Mouse (Mus musculus): ENCODE results near the gene Akt1s1. TPM values are rescaled to one million over a fixed set of nuclear protein-coding genes. Genes with fewer than 3 reads are reported as not detected.

The Akt1s1 gene
- polyA plus RNA-seq, 1 experiment from 2014 or later = 29.1 TPM

DNA sequence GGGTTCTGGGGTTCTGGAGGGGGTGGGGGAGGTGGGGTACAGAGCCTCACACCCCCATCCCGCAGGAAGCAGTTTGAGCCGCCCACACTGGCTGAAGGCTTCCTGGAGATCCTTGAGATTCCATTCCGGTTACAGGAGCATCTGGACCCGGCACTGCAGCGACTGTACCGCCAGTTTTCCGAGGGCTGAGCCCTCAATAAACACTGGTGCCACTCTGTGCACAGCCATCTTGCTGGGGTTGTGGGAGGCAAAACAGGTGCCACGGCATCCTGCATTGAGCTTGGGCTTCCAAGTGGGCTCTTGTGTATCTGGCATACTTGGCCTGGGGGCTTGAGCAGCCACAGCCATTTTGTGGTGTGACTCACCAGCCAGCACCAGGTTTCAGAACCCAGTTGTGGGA, 13.6 kb downstream of the Akt1s1 start:
- WGBS (ENCODE audit: insufficient replicate concordance) = 87% methylated on average over 8 of the region's 8 CpGs
- H3K4me1 ChIP-seq (ENCODE audit: control insufficient read depth, low read depth, low read length) = peaks cover 44% of the 10 kb centered on the region
- H3K27ac ChIP-seq (ENCODE audit: low read length) = no peak overlapping the region
- no peaks in the 10 kb centered on the region for H3K27me3 ChIP-seq (ENCODE audit: control insufficient read depth, insufficient read depth, low read depth, low read length)
- H3K9ac ChIP-seq (ENCODE audit: low read depth, low read length) = no peak overlapping the region
- no peak overlapping the region for H3K4me2 ChIP-seq (ENCODE audit: low read depth, low read length)
- no peaks in the 10 kb centered on the region for H3K9me3 ChIP-seq (replicated peaks; ENCODE audit: control insufficient read depth, low read length)
- peaks cover 21% of the 10 kb centered on the region for H3K36me3 ChIP-seq (ENCODE audit: control insufficient read depth, insufficient read depth)
- no peak overlapping the region for H3K4me3 ChIP-seq (ENCODE audit: low read depth, low read length)
- ATAC-seq (ENCODE audit: low read depth) = no peak

DNA sequence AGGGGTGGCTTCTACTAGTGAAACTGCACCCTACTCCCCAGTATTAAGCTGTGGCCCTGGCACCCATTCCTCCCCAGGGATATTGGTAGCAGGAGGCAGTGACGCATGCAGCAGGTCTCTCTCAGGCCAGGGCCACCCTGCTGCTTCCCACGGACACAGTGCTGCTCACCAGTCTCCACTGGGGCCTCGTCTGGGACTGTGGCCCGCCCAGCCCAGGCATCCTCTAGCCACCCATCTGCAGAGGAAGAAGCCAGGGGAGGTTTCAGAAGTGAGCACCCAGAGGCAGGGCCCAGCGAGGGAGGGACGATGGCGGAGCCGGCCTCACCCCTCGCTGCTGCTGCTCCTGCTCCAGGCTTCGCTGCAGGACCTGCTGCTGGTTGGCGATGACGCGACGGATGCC, 14.4 kb downstream of the Akt1s1 start:
- peaks cover 21% of the 10 kb centered on the region for H3K36me3 ChIP-seq (ENCODE audit: control insufficient read depth, insufficient read depth)
- no peak for ATAC-seq (ENCODE audit: low read depth)
- H3K4me2 ChIP-seq (ENCODE audit: low read depth, low read length) = no peak overlapping the region
- no peak overlapping the region for H3K27ac ChIP-seq (ENCODE audit: low read length)
- no peaks in the 10 kb centered on the region for H3K27me3 ChIP-seq (ENCODE audit: control insufficient read depth, insufficient read depth, low read depth, low read length)
- no peak overlapping the region for H3K4me3 ChIP-seq (ENCODE audit: low read depth, low read length)
- WGBS (ENCODE audit: insufficient replicate concordance) = 89% methylated on average over 14 of the region's 14 CpGs
- H3K4me1 ChIP-seq (ENCODE audit: control insufficient read depth, low read depth, low read length) = peaks cover 41% of the 10 kb centered on the region
- no peaks in the 10 kb centered on the region for H3K9me3 ChIP-seq (replicated peaks; ENCODE audit: control insufficient read depth, low read length)
- H3K9ac ChIP-seq (ENCODE audit: low read depth, low read length) = no peak overlapping the region

DNA sequence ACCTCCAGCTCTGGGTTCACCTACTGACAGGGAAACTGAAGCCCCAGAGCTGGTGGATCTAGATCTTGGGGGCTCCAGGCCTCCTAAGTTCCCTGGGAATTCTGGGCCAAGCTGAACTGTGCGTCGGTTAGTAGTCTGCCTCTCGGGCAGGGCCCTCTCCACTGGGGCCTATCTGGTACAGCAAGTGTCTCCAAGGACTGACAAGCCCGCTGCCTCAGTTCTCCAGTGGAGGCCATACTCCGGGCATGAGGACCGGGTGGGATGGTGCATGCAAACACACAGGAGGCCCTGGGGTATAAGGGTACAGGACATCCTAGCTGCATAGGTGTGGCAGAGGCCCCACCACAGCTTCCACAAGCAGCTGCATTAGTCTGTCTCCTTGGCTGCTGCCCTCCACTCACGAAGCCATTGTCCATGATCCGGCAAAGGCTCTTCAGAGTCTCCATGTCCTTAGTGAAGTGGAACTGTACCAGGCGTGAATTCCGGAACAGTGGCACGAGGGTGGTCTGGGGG, 15.2 kb downstream of the Akt1s1 start:
- Histone ChIP-seq H3K27me3 (ENCODE audit: control insufficient read depth, insufficient read depth, low read depth, low read length) (no peaks in the 10 kb centered on the region), H3K4me2 (ENCODE audit: low read depth, low read length) (no peak overlapping the region)

DNA sequence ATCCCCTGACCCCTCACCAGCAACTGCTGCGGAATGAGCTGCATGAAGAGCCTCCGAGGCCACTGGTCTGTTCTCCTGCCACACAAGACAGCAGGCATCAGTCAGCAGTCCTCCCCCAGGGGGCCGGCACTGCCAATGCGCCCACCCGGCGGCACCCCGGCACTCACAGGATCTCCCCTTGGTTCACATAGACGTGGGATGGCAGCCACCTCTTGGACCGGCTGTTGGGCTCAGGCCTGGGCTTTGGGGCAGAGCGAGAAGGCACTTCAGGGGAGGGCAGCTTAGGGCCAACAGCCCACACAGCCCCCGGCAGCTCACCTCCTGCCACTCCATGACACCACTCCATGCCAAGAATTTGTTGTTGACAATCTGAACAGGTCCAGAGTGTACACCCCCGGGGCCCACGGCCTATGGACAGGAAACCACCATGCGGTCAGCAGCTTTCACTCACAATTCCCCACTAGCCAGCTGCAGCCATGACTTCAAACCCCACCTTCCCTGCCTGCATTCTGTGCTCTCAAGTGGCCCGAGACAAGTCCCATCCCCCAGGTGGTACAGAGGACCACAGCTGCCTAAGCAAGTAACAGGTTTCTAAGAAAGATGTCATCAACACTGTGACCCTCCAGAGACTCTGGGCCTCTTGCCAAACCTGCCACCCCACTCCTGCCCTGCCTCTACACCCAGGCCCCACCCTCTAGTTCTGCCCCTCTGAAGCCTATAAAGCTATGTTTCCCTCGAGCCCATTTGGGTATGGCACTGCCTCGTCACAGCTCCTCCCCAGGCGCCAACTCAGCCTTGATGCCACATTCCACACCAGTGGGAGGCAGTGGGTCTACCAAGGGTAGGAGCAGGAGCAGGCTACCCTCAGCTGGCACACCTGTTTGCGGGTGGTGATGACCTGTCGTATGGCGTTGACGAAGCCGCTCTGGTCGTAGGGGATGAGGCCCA, 16.1 kb downstream of the Akt1s1 start:
- Histone ChIP-seq H3K27ac (ENCODE audit: low read length) (no peak overlapping the region), H3K4me1 (ENCODE audit: control insufficient read depth, low read depth, low read length) (peaks cover 45% of the 10 kb centered on the region), H3K4me2 (ENCODE audit: low read depth, low read length) (no peak overlapping the region), H3K9me3 (replicated peaks; ENCODE audit: control insufficient read depth, low read length) (no peaks in the 10 kb centered on the region), H3K27me3 (ENCODE audit: control insufficient read depth, insufficient read depth, low read depth, low read length) (no peaks in the 10 kb centered on the region), H3K9ac (ENCODE audit: low read depth, low read length) (no peak overlapping the region), H3K4me3 (ENCODE audit: low read depth, low read length) (no peak overlapping the region), H3K36me3 (ENCODE audit: control insufficient read depth, insufficient read depth) (peaks cover 21% of the 10 kb centered on the region)
- 74% methylated on average over 24 of the region's 24 CpGs for WGBS (ENCODE audit: insufficient replicate concordance)
- no peak for ATAC-seq (ENCODE audit: low read depth)

More for the DNA sequence above, 15.2 kb downstream of the Akt1s1 start:
- H3K27ac ChIP-seq (ENCODE audit: low read length) = no peak overlapping the region
- peaks cover 44% of the 10 kb centered on the region for H3K4me1 ChIP-seq (ENCODE audit: control insufficient read depth, low read depth, low read length)
- peaks cover 21% of the 10 kb centered on the region for H3K36me3 ChIP-seq (ENCODE audit: control insufficient read depth, insufficient read depth)
- WGBS (ENCODE audit: insufficient replicate concordance) = 79% methylated on average over 11 of the region's 11 CpGs
- H3K9ac ChIP-seq (ENCODE audit: low read depth, low read length) = no peak overlapping the region
- H3K4me3 ChIP-seq (ENCODE audit: low read depth, low read length) = no peak overlapping the region
- no peaks in the 10 kb centered on the region for H3K9me3 ChIP-seq (replicated peaks; ENCODE audit: control insufficient read depth, low read length)
- ATAC-seq (ENCODE audit: low read depth) = no peak

DNA sequence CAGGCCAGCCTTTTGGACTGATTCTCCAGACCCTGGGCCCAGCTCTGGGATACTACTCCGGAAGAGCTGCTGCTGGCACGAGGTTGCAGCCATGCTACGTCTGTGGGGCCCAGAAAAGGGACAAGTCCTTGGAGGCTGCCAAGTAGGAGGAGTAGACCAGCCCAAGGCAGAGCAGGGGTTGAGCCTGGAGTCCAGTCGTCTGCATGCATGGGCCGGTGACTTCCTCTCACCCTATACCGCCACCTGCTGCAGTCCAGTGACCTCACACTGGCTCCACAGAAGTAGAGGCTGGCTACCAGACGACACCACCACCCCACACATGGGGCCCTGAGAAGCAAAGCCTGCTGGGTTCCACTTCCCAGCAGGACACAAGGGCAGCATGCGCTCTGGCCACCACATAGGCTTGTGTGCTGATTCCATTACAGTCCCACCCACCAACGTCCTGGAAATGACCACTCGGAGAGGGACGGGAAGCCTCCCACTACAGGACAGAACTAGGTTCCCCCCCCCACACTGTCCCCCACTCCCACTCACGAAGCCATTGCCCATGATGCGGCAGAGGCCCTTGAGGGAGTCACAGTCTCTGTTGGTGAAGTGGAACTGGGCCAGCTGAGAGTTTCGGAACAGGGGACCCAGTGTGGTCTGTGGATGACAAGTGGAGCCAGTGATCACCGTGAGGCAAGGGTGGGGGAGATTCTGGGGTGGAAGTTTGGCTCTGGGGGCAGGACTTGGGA, 17.7 kb downstream of the Akt1s1 start:
- H3K4me2 ChIP-seq (ENCODE audit: low read depth, low read length) = no peak overlapping the region
- no peaks in the 10 kb centered on the region for H3K9me3 ChIP-seq (replicated peaks; ENCODE audit: control insufficient read depth, low read length)
- WGBS (ENCODE audit: insufficient replicate concordance) = 49% methylated on average over 15 of the region's 15 CpGs
- H3K9ac ChIP-seq (ENCODE audit: low read depth, low read length) = no peak overlapping the region
- H3K36me3 ChIP-seq (ENCODE audit: control insufficient read depth, insufficient read depth) = peaks cover 21% of the 10 kb centered on the region
- peaks cover 46% of the 10 kb centered on the region for H3K4me1 ChIP-seq (ENCODE audit: control insufficient read depth, low read depth, low read length)
- H3K4me3 ChIP-seq (ENCODE audit: low read depth, low read length) = no peak overlapping the region
- H3K27ac ChIP-seq (ENCODE audit: low read length) = peak overlapping the region; percentile 26
- ATAC-seq (ENCODE audit: low read depth) = no peak
- no peaks in the 10 kb centered on the region for H3K27me3 ChIP-seq (ENCODE audit: control insufficient read depth, insufficient read depth, low read depth, low read length)

DNA sequence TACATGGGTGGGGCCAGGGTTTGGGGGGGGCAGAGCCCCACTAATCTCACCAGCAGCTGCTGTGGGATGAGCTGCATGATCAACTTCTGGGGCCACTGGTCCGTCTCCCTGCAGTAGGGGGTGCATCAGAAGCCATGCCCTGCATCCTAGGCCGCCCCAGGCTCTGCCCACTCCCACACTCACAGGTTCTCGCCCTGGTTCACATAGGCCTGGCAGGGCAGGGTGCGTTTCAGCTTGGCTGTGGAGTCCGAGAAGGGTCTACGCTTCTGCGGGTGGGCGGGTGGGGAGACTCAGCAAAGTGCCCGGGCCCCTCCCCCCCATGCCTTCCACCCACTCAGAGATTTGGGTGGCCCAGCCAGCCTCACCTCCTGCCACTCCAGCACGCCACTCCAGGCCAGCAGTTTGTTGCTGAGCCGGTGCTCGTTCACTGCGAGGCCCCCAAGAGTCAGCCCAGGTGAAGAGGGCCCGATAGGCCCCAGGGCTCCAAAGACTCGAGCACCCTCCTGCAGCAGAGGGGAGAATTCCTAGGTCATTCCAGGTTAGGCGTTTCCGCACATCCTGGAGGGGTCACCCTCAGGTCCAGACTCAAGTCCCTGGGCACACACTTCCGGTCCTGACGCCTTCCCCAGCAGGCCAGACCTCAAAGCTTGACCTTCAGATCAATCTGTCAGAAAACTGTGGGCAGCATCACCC, 18.4 kb downstream of the Akt1s1 start:
- H3K27ac ChIP-seq (ENCODE audit: low read length) = no peak overlapping the region
- H3K9me3 ChIP-seq (replicated peaks; ENCODE audit: control insufficient read depth, low read length) = no peaks in the 10 kb centered on the region
- peaks cover 21% of the 10 kb centered on the region for H3K36me3 ChIP-seq (ENCODE audit: control insufficient read depth, insufficient read depth)
- H3K9ac ChIP-seq (ENCODE audit: low read depth, low read length) = no peak overlapping the region
- 71% methylated on average over 19 of the region's 19 CpGs for WGBS (ENCODE audit: insufficient replicate concordance)
- H3K4me1 ChIP-seq (ENCODE audit: control insufficient read depth, low read depth, low read length) = peaks cover 46% of the 10 kb centered on the region
- H3K27me3 ChIP-seq (ENCODE audit: control insufficient read depth, insufficient read depth, low read depth, low read length) = no peaks in the 10 kb centered on the region
- no peak overlapping the region for H3K4me3 ChIP-seq (ENCODE audit: low read depth, low read length)
- H3K4me2 ChIP-seq (ENCODE audit: low read depth, low read length) = no peak overlapping the region
- ATAC-seq (ENCODE audit: low read depth) = no peak

DNA sequence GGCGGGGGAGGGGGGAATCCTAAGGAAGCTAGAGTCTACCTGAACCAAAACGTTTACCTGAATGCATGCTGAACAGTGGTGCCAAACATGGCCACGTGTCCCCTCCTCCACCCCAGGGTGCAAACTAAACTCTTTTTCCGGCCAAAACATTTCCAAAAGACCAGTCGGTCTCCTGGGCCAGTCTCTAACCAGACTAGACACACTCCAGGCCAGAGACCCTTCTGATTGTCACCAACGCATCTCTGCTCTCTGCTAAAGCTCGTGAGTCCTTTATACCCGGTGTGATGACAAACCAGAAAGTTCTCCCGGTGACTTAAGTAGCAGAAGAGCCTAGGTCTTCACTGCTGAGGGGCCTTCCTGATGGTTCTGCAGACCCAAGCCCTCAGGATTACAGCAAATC, 19.0 kb downstream of the Akt1s1 start:
- Histone ChIP-seq H3K9me3 (replicated peaks; ENCODE audit: control insufficient read depth, low read length) (no peaks in the 10 kb centered on the region), H3K27me3 (ENCODE audit: control insufficient read depth, insufficient read depth, low read depth, low read length) (no peaks in the 10 kb centered on the region), H3K4me1 (ENCODE audit: control insufficient read depth, low read depth, low read length) (peaks cover 46% of the 10 kb centered on the region), H3K27ac (ENCODE audit: low read length) (peak overlapping the region; percentile 8; the same call in 1 of the 2 replicates), H3K4me3 (ENCODE audit: low read depth, low read length) (no peak overlapping the region), H3K4me2 (ENCODE audit: low read depth, low read length) (peak overlapping the region; percentile 98), H3K9ac (ENCODE audit: low read depth, low read length) (no peak overlapping the region), H3K36me3 (ENCODE audit: control insufficient read depth, insufficient read depth) (peaks cover 18% of the 10 kb centered on the region)
- WGBS (ENCODE audit: insufficient replicate concordance) = 58% methylated on average over 9 of the region's 9 CpGs
- no peak for ATAC-seq (ENCODE audit: low read depth)

DNA sequence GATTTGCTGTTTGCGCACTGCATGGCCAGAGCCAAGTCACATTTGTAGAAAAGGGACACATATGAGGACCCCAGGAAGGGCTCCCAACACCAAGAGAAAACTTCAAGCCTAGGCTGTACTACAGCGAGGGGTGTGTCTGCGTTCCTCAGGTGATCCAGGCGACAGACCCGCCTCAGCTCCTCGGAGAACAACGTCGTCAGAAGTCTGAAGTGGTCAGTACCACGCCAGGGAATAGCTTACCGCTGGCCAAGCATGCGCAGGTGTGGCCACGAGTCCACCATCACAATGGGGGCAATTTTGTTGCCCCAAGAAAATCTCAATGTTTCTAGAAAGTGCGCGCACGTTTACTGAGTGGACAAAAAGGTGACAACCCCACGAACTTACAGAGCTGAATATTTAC, 19.7 kb downstream of the Akt1s1 start:
- Histone ChIP-seq H3K36me3 (ENCODE audit: control insufficient read depth, insufficient read depth) (peaks cover 11% of the 10 kb centered on the region), H3K4me1 (ENCODE audit: control insufficient read depth, low read depth, low read length) (peaks cover 48% of the 10 kb centered on the region), H3K4me2 (ENCODE audit: low read depth, low read length) (peak overlapping the region; percentile 98), H3K9ac (ENCODE audit: low read depth, low read length) (peak overlapping the region; percentile 83), H3K4me3 (ENCODE audit: low read depth, low read length) (peak overlapping the region; percentile 79), H3K9me3 (replicated peaks; ENCODE audit: control insufficient read depth, low read length) (no peaks in the 10 kb centered on the region), H3K27me3 (ENCODE audit: control insufficient read depth, insufficient read depth, low read depth, low read length) (no peaks in the 10 kb centered on the region), H3K27ac (ENCODE audit: low read length) (peak overlapping the region; percentile 94)
- 11% methylated on average over 16 of the region's 16 CpGs for WGBS (ENCODE audit: insufficient replicate concordance)
- no peak for ATAC-seq (ENCODE audit: low read depth)

All from liver, embryonic 16.5 days (tissue).